Mouse (Mus musculus) gastrocnemius, postnatal 36 days (tissue): ENCODE results near the gene H2-Ob. TPM values are rescaled to one million over a fixed set of nuclear protein-coding genes. Genes with fewer than 3 reads are reported as not detected.

Source experiments
- DNase-seq, 2 experiments: peaks; one replicate each; pipeline ENCODE4 v3.0.0; 2022
- intact Hi-C: fragments of 180-260 bp; cut with DNase I; formaldehyde crosslinking; loops from one replicate; pipeline ENCODE4 v1.15.1; 2025
- long read RNA-seq, 2 experiments: library from polyadenylated mRNA; stranded (forward); transcript quantifications; one replicate each; pipeline ENCODE4 v2.0.0; 2021
- total RNA-seq, 2 experiments: library from RNA; stranded (reverse); gene quantifications; 2 replicates each; pipeline ENCODE4 v1.2.3; 2021

H2-Ob gene
- total RNA-seq, result under 1 TPM in 1 of 2 experiments, not detected in 1; 0.27 TPM
- long read RNA-seq, experiment 1, result 0 reads
- long read RNA-seq, experiment 2, result 0 reads

DNA sequence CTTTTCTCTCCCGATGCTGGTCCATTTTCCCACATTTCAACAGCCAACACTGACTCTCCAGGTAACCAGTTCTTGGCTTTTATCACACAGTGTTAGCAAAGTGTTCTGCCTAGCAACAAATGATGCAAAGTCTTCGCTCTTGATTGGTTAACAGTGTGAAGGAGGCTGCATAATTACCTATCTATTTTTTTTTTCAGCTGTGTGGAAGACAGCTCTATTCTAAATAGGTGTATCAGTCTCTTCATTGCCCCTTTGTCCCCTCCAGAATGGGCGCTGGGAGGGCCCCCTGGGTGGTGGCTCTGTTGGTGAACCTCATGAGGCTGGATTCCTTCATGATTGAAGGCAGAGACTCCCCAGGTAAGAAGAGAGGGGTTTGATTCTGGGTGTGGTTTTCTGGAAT is at the start of gene H2-Ob:
Gene H2-Ob, plus strand, starts transcription at position 198 of the 400 bp plus-strand sequence.
- intact Hi-C loops, result loop anchor here (10.0 kb wide), 1 partner anchor 164 kb away; no protein-coding TSS in a partner anchor
- DNase-seq, result no peak

DNA sequence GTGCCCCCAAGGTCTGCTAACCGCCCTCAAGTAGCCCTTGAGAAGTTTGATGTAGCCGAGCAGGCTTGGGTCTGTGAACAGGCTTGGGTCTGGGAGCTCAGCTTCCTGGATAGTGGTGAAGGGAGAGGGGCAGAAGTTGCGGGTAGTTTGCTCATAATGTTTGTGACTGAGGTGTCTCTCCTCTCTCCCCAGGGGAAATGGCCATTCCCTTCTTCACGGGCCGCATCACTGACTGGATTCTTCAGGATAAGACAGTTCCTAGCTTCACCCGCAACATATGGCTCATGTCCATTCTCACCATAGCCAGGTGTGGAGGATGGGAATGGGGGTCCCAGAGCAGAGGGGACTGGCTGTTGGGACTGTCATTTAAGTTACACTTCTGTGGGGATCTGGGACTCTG is 49.7 kb upstream of the H2-Ob start:
- intact Hi-C loops, result no loop called here

DNA sequence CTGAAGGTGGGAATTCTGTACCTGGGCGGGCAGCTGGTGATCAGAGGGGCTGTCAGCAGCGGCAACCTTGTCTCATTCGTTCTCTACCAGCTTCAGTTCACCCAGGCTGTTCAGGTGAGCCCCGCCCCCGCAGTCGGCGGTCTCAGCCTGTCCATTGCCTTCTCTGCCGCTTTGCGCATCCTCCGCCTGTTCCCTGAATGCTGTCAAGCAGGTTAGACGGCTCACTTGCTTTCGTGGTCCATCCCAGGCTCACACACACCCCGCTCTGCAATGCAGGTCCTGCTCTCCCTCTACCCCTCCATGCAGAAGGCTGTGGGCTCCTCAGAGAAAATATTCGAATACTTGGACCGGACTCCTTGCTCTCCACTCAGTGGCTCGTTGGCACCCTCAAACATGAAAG is 45.9 kb upstream of the H2-Ob start:
- DNase-seq, result no peak
- intact Hi-C loops, result no loop called here

More for the DNA sequence above, 49.7 kb upstream of the H2-Ob start:
- DNase-seq, result no peak

DNA sequence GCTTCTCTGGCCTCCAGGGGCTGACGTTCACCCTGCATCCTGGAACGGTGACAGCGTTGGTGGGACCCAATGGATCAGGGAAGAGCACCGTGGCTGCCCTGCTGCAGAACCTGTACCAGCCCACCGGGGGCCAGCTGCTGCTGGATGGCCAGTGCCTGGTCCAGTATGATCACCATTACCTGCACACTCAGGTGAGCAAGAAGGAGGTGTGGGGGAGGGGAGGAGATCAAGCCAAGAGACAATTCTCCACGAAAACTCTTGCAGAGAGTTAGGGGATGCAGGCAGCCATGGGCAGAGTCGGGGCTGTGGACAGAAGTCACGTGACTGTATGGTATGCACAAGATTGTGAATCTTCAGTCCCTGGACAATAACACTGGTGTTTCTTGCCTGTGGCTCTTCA is 45.2 kb upstream of the H2-Ob start:
- intact Hi-C loops, result no loop called here

DNA sequence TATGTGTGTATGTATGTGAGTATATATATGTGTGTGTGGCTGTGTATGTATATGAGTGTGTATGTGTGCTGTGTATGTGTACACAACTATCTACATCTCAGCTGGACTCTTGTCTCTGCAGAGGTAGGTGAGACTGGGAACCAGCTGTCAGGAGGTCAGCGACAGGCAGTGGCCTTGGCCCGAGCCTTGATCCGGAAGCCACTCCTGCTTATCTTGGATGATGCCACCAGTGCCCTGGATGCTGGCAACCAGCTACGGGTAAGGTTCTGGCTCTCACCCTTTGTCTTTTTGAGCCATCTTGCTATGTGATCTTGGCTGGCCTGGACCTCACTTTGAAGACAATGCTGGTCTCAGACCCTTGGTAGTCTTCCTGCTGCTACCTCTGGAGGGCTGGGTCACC is 44.0 kb upstream of the H2-Ob start:
- intact Hi-C loops, result no loop called here
- DNase-seq, result no peak

More for the DNA sequence above, 45.2 kb upstream of the H2-Ob start:
- no peak for DNase-seq

GRCm38 (mm10) chr17:34196491-34196890 is 42.2 kb upstream of the H2-Ob start:
- DNase-seq, result no peak
- intact Hi-C loops, result no loop called here

GRCm38 (mm10) chr17:34196941-34197894 is 41.5 kb upstream of the H2-Ob start, which contains the start of gene Psmb8:
Gene Psmb8 (plus strand): TSS chr17:34197721.
- intact Hi-C loops, result no loop called here
- DNase-seq, result peak; percentile 84 to 90

DNA sequence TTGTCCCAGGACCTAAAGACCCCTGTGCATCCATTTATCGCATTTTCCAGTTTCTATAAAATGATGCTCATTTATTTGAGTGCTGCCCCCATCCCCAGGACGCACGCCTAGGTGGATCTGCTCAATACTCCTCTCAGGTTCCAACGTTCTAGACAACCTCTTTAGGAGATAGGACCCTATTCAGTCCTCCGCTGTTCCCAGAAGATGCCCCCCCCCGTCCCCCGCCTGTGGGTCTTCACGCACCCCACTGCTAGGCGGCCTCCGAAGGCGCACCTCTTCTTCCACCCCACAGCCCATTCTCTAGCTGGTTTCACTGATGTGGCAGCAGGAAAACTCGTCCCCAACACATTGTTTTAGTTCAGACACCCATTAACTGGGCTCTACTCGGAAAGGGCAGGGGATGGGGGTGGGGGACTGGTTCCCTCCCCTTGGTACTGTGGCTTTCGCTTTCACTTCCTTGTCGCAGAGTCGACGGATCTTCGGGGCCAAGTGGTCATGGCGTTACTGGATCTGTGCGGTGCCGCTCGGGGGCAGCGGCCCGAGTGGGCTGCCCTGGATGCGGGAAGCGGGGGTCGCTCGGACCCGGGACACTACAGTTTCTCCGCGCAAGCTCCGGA is 40.7 kb upstream of the H2-Ob start:
- peak; percentile 25 to 47 for DNase-seq
- intact Hi-C loops, result no loop called here

- DNase-seq, result no peak
- intact Hi-C loops, result no loop called here
Observed at GRCm38 (mm10) chr17:34198521-34198912, 40.2 kb upstream of the H2-Ob start.

GRCm38 (mm10) chr17:34199050-34199619 is 39.6 kb upstream of the H2-Ob start:
- DNase-seq, result no peak
- intact Hi-C loops, result no loop called here

GRCm38 (mm10) chr17:34200047-34200446 is 38.7 kb upstream of the H2-Ob start:
- intact Hi-C loops, result no loop called here
- DNase-seq, result no peak

- intact Hi-C loops, result no loop called here
- DNase-seq, result no peak
Observed at GRCm38 (mm10) chr17:34200772-34201505, 37.8 kb upstream of the H2-Ob start.

DNA sequence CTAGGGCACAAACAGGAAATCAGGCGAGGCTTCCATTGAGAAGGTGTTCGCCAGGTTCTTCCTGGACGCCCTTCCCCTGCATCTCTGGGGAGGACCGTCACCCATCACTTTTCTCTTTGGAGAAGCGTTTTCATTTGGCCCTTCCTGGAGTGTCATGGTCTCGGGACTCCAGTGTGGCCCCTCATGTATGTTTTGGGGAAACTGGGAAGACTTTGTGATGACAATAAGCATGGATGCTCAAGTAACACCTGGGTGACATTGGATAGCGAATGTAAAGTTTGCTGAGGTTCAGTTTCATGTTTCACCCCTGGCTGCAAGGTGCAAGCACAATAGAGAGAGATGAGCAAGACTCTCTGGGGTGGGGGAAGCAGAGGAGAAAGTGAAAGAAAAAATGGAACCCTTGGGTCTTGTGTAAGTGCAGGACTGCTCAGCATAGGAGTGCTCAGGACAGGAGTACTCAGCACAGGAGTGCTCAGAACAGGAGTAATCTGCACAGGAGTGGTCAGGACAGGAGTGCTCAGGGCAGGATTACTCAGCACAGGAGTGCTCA is 37.1 kb upstream of the H2-Ob start:
- intact Hi-C loops, result no loop called here
- DNase-seq, result no peak

DNA sequence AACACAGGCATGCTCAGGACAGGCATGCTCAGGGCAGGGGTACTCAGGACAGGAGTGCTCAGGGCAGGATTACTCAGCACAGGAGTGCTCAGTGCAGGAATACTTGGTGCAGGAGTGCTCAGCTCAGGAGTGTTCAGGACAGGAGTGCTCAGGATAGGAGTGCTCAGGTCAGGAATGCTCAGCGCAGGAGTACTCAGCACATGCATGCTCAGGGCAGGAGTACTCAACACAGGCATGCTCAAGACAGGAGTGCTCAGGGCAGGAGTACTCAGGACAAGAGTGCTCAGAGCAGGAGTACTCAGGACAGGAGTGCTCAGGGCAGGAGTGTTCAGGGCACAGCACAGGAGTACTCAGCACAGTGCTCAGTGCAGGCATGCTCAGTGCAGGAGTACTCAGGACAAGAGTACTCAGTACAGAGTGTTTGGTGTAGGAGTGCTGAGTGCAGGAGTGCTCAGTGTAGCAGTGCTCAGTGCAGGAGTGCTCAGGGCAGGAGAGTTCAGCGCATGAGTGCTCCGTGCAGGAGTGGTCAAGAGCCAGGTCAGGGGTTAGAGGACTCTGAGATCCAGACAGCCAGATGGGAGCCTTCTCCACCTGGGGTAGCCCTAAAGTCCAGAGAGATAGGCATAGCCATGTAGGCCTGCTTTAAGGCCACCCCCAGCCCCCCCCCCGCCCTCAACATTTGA is 35.8 kb upstream of the H2-Ob start:
- intact Hi-C loops, result no loop called here
- DNase-seq, result no peak

DNA sequence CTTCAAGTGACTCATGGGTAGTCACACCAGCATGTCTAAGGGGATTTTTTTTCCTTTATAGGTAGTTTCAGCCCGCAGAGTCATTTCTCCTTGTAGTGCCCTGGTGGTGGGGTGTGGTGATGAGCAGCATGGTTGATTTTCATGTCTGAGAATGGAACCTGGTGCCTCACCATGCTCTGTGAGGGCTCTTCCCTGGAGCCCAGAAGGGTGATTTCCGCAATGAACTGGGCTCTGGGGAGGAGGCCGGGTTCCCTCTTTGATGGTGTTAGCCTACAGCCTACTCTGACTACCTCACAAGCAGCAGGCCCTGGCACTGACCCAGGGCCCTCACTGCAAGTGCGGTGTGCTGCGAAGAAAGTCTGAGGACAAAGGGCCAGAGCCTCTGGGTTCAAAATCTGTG is 35.3 kb upstream of the H2-Ob start, which contains the start of gene Tap2:
Gene Tap2, plus strand, starts transcription at position 84 of the 400 bp plus-strand sequence.
- intact Hi-C loops, result no loop called here
- no peak for DNase-seq

DNA sequence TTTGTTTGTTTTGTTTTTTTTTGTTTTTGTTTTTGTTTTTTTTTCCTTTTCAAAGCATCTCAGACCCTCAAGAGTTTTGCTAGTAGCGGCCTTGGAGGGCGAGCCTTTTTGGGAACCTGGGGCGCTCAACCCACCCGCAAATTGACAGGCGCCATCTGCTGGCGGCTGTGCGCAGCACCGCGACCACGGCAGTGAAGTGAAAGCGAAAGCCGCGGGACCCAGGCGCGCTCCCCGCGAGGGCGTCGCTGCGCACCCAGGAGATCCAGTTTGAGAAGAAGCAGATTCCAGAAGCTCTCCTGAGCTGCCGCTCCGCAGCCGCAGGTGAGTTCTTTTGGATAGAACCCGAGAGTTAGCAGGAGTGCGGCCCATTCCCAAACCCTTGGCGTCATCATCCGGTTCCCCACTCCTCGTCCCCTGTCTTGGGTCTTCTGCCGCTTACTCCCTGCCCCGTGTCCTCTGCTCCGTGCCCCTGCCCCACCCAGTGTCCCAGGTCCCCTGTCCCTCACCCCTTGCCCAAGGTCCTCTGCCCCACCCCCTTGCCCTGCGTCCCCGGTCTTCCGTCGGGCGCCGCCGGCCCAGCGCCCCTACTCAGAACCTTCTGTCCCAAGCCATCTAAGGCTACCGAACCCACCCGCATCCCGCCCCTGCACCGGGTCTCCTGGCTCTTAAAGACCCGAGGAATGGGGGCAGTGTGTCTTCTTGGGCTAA is 34.2 kb upstream of the H2-Ob start:
- intact Hi-C loops, result loop anchor here (2.0 kb wide), 1 partner anchor 34 kb away; no protein-coding TSS in a partner anchor
- DNase-seq, result peak; percentile 87 to 90

DNA sequence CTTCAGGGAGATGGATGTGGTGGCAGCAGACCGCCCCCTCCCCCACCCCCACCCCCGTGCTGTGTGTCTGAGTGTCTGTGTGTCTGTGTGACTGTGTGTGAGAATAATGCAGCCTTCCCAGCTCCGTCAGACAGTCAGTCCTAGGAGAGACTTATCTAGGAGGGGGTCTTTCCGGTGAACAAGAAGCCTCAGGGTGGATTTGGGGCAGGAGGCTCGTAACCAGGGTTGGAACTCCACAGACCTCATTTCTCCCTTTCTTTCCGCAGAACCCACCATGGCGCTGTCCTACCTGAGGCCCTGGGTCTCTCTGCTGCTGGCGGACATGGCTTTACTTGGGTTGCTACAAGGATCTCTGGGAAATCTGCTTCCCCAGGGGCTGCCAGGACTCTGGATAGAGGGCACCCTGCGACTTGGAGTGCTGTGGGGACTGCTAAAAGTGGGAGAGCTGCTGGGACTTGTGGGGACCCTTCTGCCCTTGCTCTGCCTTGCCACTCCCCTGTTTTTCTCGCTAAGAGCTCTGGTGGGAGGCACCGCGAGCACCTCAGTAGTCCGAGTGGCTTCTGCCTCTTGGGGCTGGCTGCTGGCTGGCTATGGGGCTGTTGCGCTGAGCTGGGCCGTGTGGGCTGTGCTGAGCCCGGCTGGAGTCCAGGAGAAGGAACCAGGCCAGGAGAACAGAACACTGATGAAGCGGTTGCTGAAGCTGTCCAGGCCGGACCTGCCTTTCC is 33.5 kb upstream of the H2-Ob start:
- intact Hi-C loops, result loop anchor here (2.0 kb wide), 1 partner anchor 34 kb away; no protein-coding TSS in a partner anchor
- peak; percentile 51 to 53 for DNase-seq

GRCm38 (mm10) chr17:34205746-34206176 is 32.9 kb upstream of the H2-Ob start:
- no peak for DNase-seq
- intact Hi-C loops, result loop anchor here (2.0 kb wide), 1 partner anchor 35 kb away; no protein-coding TSS in a partner anchor
